ENCODE assay signal across 15 mouse cellular contexts in genomic region chr14:32022450-32022849, GRCm38 (mm10). TPM values are rescaled to one million over a fixed set of nuclear protein-coding genes. Genes with fewer than 3 reads are reported as not detected.
A peak's percentile ranks its signal among the peaks of the same experiment; 100 is the strongest.
DNase-seq lines count a peak whose midpoint lies in the region; ATAC-seq and TF ChIP-seq lines count a peak whose summit lies in the region.
"Had no signal": no experiment of that assay in that cellular context is flagged by ENCODE, and none has a peak within 500 bp of the region (broad histone marks: within the 10 kb centered on the region; RNA-seq: fewer than 3 reads in every experiment).

No protein-coding gene starts in this region.

- H3K4me3 ChIP-seq in left cerebral cortex, adult 2 months = no peak overlapping the region
- no peak overlapping the region for H3K4me3 ChIP-seq in G1E (ENCODE audit: low read depth, low read length)
- no peak overlapping the region for H3K4me3 ChIP-seq in hindbrain, embryonic 10.5 days
- H3K4me3 ChIP-seq: gastrocnemius, adult 2 months had no signal

- intact Hi-C loops in left cerebral cortex, adult 2 months (cut with DNase I) = no loop called here
- intact Hi-C loops in left cerebral cortex, postnatal 36 days (cut with DNase I) = no loop called here
- intact Hi-C loops in gastrocnemius, postnatal 36 days (cut with DNase I) = no loop called here

- no peak; the same call in 1 of the 2 replicates for ATAC-seq in G1E (ENCODE audit: extremely low read depth, insufficient number of reproducible peaks, low FRiP score, poor library complexity, severe bottlenecking)
- peak; percentile 92 for ATAC-seq in granulocyte monocyte progenitor cell, adult 5-6 weeks (replicated peaks; ENCODE audit: poor library complexity, severe bottlenecking)
- ATAC-seq in megakaryocyte progenitor cell, adult 5-6 weeks (replicated peaks; ENCODE audit: poor library complexity) = peak; percentile 100

- DNase-seq in left cerebral cortex, adult 2 months (ENCODE audit: extremely low spot score in 1 of 2, low spot score in 2 of 2) = no peak
- no peak for DNase-seq in left cerebral cortex, postnatal 36 days (ENCODE audit: low spot score in 2 of 2)
- peak; percentile 28 for DNase-seq in G1E (ENCODE audit: low spot score)
- DNase-seq in gastrocnemius, postnatal 36 days = no peak
- DNase-seq in gastrocnemius, postnatal 25 days = no peak
- no peak for DNase-seq in hindbrain, embryonic 10.5 days (ENCODE audit: low spot score)
- DNase-seq: adrenal gland, adult 8-10 months; cerebellum, adult 11-12 months; embryo, embryonic 11 days had no signal

- H3K27ac ChIP-seq in left cerebral cortex, adult 2 months = 0 out of 2 replicates have a peak overlapping the region, but pooled peaks have one; percentile 36
- no peak overlapping the region for H3K27ac ChIP-seq in hindbrain, embryonic 10.5 days
- H3K27ac ChIP-seq: gastrocnemius, adult 2 months; macrophage had no signal

- H3K27me3 ChIP-seq in G1E (ENCODE audit: insufficient read depth, low read length) = peaks cover 10% of the 10 kb centered on the region
- no peaks in the 10 kb centered on the region for H3K27me3 ChIP-seq in hindbrain, embryonic 10.5 days (ENCODE audit: insufficient read depth, poor library complexity, severe bottlenecking)

- TF ChIP-seq CTCF in left cerebral cortex, adult 2 months (IDR thresholded peaks at IDR 0.05) = no peak
- no peak for TF ChIP-seq CTCF in G1E (IDR thresholded peaks at IDR 0.05; ENCODE audit: low read depth, low read length)

- no peaks in the 10 kb centered on the region for H3K9me3 ChIP-seq in G1E (replicated peaks)
- H3K9me3 ChIP-seq in hindbrain, embryonic 10.5 days = no peaks in the 10 kb centered on the region

- H3K4me1 ChIP-seq in G1E (ENCODE audit: insufficient read depth, low read depth, low read length) = peaks cover 4% of the 10 kb centered on the region
- H3K4me1 ChIP-seq in hindbrain, embryonic 10.5 days (replicated peaks) = peaks cover 32% of the 10 kb centered on the region

- H3K36me3 ChIP-seq in G1E (replicated peaks) = no peaks in the 10 kb centered on the region
- no peaks in the 10 kb centered on the region for H3K36me3 ChIP-seq in hindbrain, embryonic 10.5 days

RNA-seq across cellular contexts. Expression of gene Galnt15, which starts 6.3 kb away (rescaled TPM):
- 1 to 10 TPM; 2.1 to 2.2 TPM for total RNA-seq in left cerebral cortex, adult 2 months (2021)
- 1 to 10 TPM; 2.6 to 2.7 TPM for total RNA-seq in left cerebral cortex, postnatal 36 days (2021)
- not detected in 2 replicates for total RNA-seq in G1E (2014; fragmentation: Nextera tagmentation)
- 0.05 and 0.06 TPM in 2 replicates for total RNA-seq in G1E (2017)
- not detected in 2 replicates for polyA plus RNA-seq in G1E (2012)
- total RNA-seq in granulocyte monocyte progenitor cell, adult 5-6 weeks (2014; fragmentation: Nextera tagmentation) = not detected in 2 replicates
- not detected in 2 replicates for total RNA-seq in granulocyte monocyte progenitor cell, adult 5-6 weeks (2017)
- not detected in 2 replicates for total RNA-seq in megakaryocyte progenitor cell, adult 5-6 weeks (2015)
- total RNA-seq in megakaryocyte progenitor cell, adult 5-6 weeks (2017) = not detected in 2 replicates
- total RNA-seq in gastrocnemius, postnatal 36 days (2021) = 1 to 10 TPM; 5.2 to 6.2 TPM
- total RNA-seq in gastrocnemius, postnatal 25 days (2021) = 1 to 10 TPM; 3.2 to 6.9 TPM
- polyA plus RNA-seq in hindbrain, embryonic 10.5 days (2016; fragmentation: Nextera tagmentation; extraction: Ambion mirVana) = 0.13 and 0.17 TPM in 2 replicates
- total RNA-seq: monocyte, adult 5-6 weeks had no signal
- polyA plus RNA-seq: limb, embryonic 11.5 days; macrophage had no signal
